10 mouse cellular contexts compared by ENCODE assay signal in genomic region chr1:58291394-58292300, GRCm38 (mm10). TPM values are rescaled to one million over a fixed set of nuclear protein-coding genes. Genes with fewer than 3 reads are reported as not detected.
DNase-seq lines count a peak whose midpoint lies in the region; ATAC-seq and TF ChIP-seq lines count a peak whose summit lies in the region.
"Had no signal": no experiment of that assay in that cellular context is flagged by ENCODE, and none has a peak within 500 bp of the region (broad histone marks: within the 10 kb centered on the region; RNA-seq: fewer than 3 reads in every experiment).

No protein-coding gene starts in this region.

- no peak overlapping the region for H3K4me3 ChIP-seq in kidney, postnatal 0 days (replicated peaks; ENCODE audit: low read depth, low read length)
- H3K4me3 ChIP-seq in embryonic facial prominence, embryonic 13.5 days, result no peak overlapping the region
- no peak overlapping the region for H3K4me3 ChIP-seq in limb, embryonic 14.5 days (replicated peaks; ENCODE audit: low read length)
- H3K4me3 ChIP-seq: midbrain, embryonic 12.5 days had no signal

- no peak overlapping the region; the same call in 1 of the 2 replicates for H3K27ac ChIP-seq in kidney, postnatal 0 days
- peak overlapping the region; percentile 62 for H3K27ac ChIP-seq in embryonic facial prominence, embryonic 13.5 days
- 0 out of 2 replicates have a peak overlapping the region, but pooled peaks have one; percentile 26 for H3K27ac ChIP-seq in limb, embryonic 14.5 days (replicated peaks; ENCODE audit: low read depth, low read length)
- H3K27ac ChIP-seq: midbrain, embryonic 12.5 days had no signal

- TF ChIP-seq POLR2A in limb, embryonic 14.5 days (IDR thresholded peaks at IDR 0.05; ENCODE audit: borderline replicate concordance, extremely low read depth, insufficient read depth, insufficient read length), result no peak

- no peaks in the 10 kb centered on the region for H3K9me3 ChIP-seq in kidney, postnatal 0 days (replicated peaks; ENCODE audit: low read length)
- no peaks in the 10 kb centered on the region for H3K9me3 ChIP-seq in embryonic facial prominence, embryonic 13.5 days
- no peaks in the 10 kb centered on the region for H3K9me3 ChIP-seq in limb, embryonic 14.5 days (ENCODE audit: control insufficient read depth, low read length)
- H3K9me3 ChIP-seq: midbrain, embryonic 12.5 days had no signal

- no peak overlapping the region for H3K4me2 ChIP-seq in kidney, postnatal 0 days (ENCODE audit: low read length)
- H3K4me2 ChIP-seq in embryonic facial prominence, embryonic 13.5 days, result peak overlapping the region; percentile 17; the same call in 1 of the 2 replicates
- no peak overlapping the region for H3K4me2 ChIP-seq in limb, embryonic 14.5 days (replicated peaks; ENCODE audit: low read depth, low read length, severe bottlenecking)
- H3K4me2 ChIP-seq: midbrain, embryonic 12.5 days had no signal

- no peaks in the 10 kb centered on the region; the same call in 1 of the 2 replicates for H3K4me1 ChIP-seq in kidney, postnatal 0 days (replicated peaks; ENCODE audit: insufficient read depth, low read length)
- H3K4me1 ChIP-seq in embryonic facial prominence, embryonic 13.5 days, result peaks cover 21% of the 10 kb centered on the region
- H3K4me1 ChIP-seq in limb, embryonic 14.5 days (ENCODE audit: control insufficient read depth, insufficient read depth, low read length), result peaks cover 12% of the 10 kb centered on the region

- no peaks in the 10 kb centered on the region for H3K27me3 ChIP-seq in kidney, postnatal 0 days (ENCODE audit: insufficient read depth, low read length)
- H3K27me3 ChIP-seq in embryonic facial prominence, embryonic 13.5 days, result no peaks in the 10 kb centered on the region
- H3K27me3 ChIP-seq in limb, embryonic 14.5 days (ENCODE audit: control insufficient read depth, insufficient read depth, low read length), result no peaks in the 10 kb centered on the region
- H3K27me3 ChIP-seq: midbrain, embryonic 12.5 days had no signal

- DNase-seq in cerebellum, adult 8-10 months, result peak; percentile 3
- no peak for DNase-seq in cerebellum, adult 18-20 months
- DNase-seq in kidney, postnatal 0 days (ENCODE audit: low spot score), result peak; percentile 85
- DNase-seq in kidney, adult 11 months, result no peak
- peak; percentile 75 for DNase-seq in limb, embryonic 14.5 days (ENCODE audit: low spot score)
- no peak for DNase-seq in adrenal gland, postnatal 25 days

- no peak; the same call in 1 of the 2 replicates for ATAC-seq in kidney, postnatal 0 days (replicated peaks; ENCODE audit: low FRiP score, low read depth)
- ATAC-seq in embryonic facial prominence, embryonic 13.5 days (ENCODE audit: insufficient number of reproducible peaks, insufficient read depth, low FRiP score, low TSS enrichment, low read depth), result peak; percentile 57
- peak; percentile 70 for ATAC-seq in limb, embryonic 14.5 days (ENCODE audit: low FRiP score, low read depth)
- ATAC-seq in CD4-positive, CD25-positive, alpha-beta regulatory T cell, adult 4 months, result no peak

- TF ChIP-seq CTCF in kidney, postnatal 0 days (IDR thresholded peaks at IDR 0.05; ENCODE audit: low read depth), result no peak

- no peaks in the 10 kb centered on the region for H3K36me3 ChIP-seq in kidney, postnatal 0 days (ENCODE audit: insufficient read depth, low read length)
- H3K36me3 ChIP-seq in embryonic facial prominence, embryonic 13.5 days, result no peaks in the 10 kb centered on the region
- no peaks in the 10 kb centered on the region for H3K36me3 ChIP-seq in limb, embryonic 14.5 days (ENCODE audit: control insufficient read depth, insufficient read depth, low read length)
- H3K36me3 ChIP-seq: midbrain, embryonic 12.5 days had no signal

- H3K9ac ChIP-seq in kidney, postnatal 0 days (ENCODE audit: low read depth, low read length), result no peak overlapping the region
- no peak overlapping the region for H3K9ac ChIP-seq in embryonic facial prominence, embryonic 13.5 days
- H3K9ac ChIP-seq in limb, embryonic 14.5 days (ENCODE audit: low read depth, low read length, severe bottlenecking), result no peak overlapping the region
- H3K9ac ChIP-seq: midbrain, embryonic 12.5 days had no signal

- WGBS in kidney, postnatal 0 days, result 32% methylated on average over 13 of the region's 13 CpGs
- 31% methylated on average over 13 of the region's 13 CpGs for WGBS in embryonic facial prominence, embryonic 13.5 days
- WGBS in limb, embryonic 14.5 days, result 37% methylated on average over 13 of the region's 13 CpGs

RNA-seq across cellular contexts. Expression of gene Aox2, which starts 13.5 kb away (rescaled TPM):
- 0.08 and 0.09 TPM in 2 replicates for polyA plus RNA-seq in kidney, postnatal 0 days (2015; fragmentation: Nextera tagmentation; extraction: Ambion mirVana)
- 0.34 and 0.44 TPM in 2 replicates for polyA plus RNA-seq in embryonic facial prominence, embryonic 13.5 days (2015; fragmentation: Nextera tagmentation; extraction: Ambion mirVana)
- polyA plus RNA-seq in limb, embryonic 14.5 days (2012; rRNA removed), result 0.04 and 0.10 TPM in 2 replicates
- 0.06 and 0.12 TPM in 2 replicates for polyA plus RNA-seq in limb, embryonic 14.5 days (2014; fragmentation: Nextera tagmentation; extraction: Ambion mirVana)
- under 1 TPM in 1 of 2 experiments, not detected in 1; 0.10 TPM for polyA plus RNA-seq in CD4-positive, CD25-positive, alpha-beta regulatory T cell, adult 4 months (2017; shearing (Covaris generic))
- total RNA-seq in adrenal gland, postnatal 25 days (2021), result 0.27 and 0.52 TPM in 2 replicates
- polyA plus RNA-seq: gonadal fat pad, adult 2 months; midbrain, embryonic 12.5 days had no signal

Comparison
In these comparisons a context has a peak if more than half of its experiments do, and no peak if none do; other contexts are left out.
1. DNase-seq: peak in cerebellum, adult 8-10 months (single experiment), kidney, postnatal 0 days (single experiment) and limb, embryonic 14.5 days (single experiment); none in cerebellum, adult 18-20 months (0 of 2), kidney, adult 11 months (single experiment) and adrenal gland, postnatal 25 days (single experiment).
2. ATAC-seq: peak in embryonic facial prominence, embryonic 13.5 days (single experiment) and limb, embryonic 14.5 days (single experiment); none in kidney, postnatal 0 days (single experiment) and CD4-positive, CD25-positive, alpha-beta regulatory T cell, adult 4 months (single experiment).